Mouse (Mus musculus) brain, embryonic 14.5 days (tissue): ENCODE measurements at regions not wholly inside any gene's neighbourhood (a gene's known extent, or its start where the extent isn't known, plus 50 kb on each side); places are given as distances from the start of the nearest gene placed in this dataset.

Experiments
- CTCF ChIP-seq: fragments of 200-500 bp; IDR thresholded peaks from 2 replicates; pipeline ENCODE4 v1.5.1; 2012; ENCODE audit warnings: inconsistent platforms, mild to moderate bottlenecking, moderate library complexity, borderline replicate concordance; ENCODE audit not compliant: insufficient read depth, insufficient read length; ENCODE audit errors: extremely low read depth
- POLR2A ChIP-seq: fragments of 200-500 bp; IDR thresholded peaks from 2 replicates; pipeline ENCODE4 v1.6.1; 2012; ENCODE audit warnings: mild to moderate bottlenecking, inconsistent platforms, borderline replicate concordance; ENCODE audit not compliant: poor library complexity, insufficient read depth, insufficient read length, severe bottlenecking; ENCODE audit errors: extremely low read depth

- TF ChIP-seq CTCF (no peak), POLR2A (no peak)
Measured at GRCm38 (mm10) chr13:37611387-37611786, 166.8 kb upstream of the Rreb1 start.
